Mouse (Mus musculus) right cerebral cortex, postnatal 10 days (tissue): ENCODE measurements around the gene Rora.

ENCODE experiments used
- DNase-seq, 2 experiments: peaks; one replicate each; pipeline ENCODE4 v3.0.0; 2021; ENCODE audit warnings: low spot score in 2 of 2

The Rora gene

DNA sequence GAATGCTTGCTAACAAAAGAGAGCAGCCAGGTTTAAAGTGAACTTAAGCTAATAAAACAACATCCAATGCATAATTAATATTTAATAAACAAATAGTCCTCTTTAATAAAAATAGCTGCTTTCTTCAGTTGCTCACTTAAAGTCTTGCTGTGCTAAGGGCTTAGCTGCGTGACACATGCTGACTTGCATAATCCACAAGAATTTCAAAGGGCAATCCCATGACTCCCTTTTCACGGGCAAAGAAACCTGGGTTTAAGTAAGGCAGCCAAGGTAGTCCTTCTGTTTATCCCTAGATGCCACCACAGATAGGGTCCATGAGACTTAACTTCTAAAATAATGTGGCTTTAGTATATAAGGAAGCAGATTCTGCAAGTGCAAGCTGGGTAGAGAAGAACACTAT is 355.1 kb downstream of the Rora start:
- no peak for DNase-seq

DNA sequence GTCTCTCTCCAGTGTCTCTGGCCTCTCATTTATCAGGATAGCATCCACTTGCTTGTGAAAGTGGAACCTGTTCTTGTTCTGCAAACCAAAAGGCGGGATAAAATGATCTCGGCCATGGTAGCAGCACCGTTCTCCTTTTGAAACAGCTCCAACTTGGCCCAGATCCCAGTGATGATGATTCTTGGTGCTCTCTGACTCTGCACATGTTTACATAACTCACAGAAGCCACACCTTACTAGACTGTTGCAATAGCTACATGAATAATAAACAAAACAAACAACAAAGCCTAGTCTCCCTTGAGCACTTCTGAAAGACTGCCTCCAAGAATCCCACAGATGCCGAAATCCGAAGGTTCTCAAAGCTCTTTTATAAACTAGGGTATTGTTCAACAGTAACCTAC is 357.3 kb downstream of the Rora start:
- no peak for DNase-seq

DNA sequence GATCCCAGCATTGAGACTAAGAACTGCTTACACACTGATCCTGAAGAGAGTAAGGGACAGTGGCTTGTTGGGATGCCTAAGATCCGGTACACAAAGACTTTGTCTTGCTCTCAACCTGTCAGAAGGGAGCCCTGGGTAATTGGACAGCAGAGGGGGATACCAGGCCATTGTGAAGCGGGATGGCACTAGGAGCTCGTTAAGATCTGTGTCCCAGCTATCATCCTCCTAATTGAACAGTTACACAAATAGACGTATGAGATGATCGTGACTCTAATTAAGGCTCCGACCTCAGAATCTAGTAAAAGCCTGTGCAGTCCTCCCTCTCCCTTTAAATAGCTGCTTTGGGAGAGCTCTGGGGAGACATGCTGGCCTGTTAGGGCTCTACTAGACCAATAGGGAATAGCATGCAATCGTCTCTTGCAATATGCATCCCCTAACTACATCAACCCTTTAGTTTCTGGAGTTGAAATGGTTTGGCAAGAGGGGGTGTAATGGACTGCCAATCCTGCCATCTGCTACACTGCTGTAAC is 359.7 kb downstream of the Rora start:
- no peak for DNase-seq

DNA sequence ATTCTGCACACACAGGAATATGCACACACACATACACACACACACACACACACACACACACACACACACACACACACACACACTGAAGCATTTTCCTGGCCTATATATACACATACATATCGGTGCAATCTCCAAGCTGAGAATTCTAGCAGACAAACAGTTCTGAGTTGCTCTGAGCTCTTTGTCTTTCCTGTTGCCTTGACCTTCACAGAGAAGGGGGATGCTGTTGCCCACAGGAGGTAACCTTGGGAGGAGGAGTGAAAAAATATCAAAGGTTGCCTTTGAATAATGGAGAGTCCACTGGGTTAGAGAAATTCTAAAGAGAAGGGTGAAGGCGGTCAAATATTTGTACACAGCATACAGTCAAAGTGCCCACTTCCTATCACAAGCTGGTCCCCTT is 360.6 kb downstream of the Rora start:
- DNase-seq: no peak

DNA sequence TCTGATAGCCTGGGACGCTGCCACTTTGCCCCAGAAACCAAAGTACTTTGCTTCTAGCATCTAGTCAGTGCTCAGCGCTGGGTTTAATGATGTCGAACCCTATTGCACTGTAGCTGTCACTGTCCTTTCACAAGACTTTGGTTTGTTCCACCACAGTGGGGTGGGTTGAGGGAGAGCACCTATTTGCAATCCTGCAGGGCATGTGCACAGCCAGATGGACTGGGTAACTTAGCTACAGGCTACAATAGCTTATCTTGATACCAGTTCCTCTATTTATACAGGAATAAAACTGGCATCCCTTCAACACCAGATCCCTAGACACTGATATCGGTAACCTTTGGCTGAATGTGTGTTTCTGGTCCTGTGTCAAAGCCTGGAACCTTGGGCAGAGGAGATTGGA is 366.8 kb downstream of the Rora start:
- no peak for DNase-seq

DNA sequence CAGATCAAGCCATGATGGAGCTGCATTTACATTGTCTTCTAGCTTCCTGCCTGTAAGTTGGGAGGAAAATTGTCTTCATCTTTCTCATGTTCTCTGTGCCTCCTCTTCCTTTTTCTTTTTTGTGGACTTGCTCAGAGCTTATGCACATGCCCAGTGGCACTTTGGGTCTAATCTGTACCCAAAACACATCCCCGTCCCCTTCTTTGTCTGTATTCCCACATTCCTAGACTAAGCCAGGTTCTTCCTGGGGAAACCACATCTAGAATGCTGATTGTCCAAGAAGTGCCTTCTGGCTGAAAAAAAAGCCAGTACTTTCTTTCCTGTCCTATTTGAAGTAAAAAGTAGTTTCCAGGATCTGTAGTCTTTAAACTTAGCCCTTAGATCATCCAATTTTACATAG is 367.9 kb downstream of the Rora start:
- DNase-seq: peak; percentile 28 to 40

DNA sequence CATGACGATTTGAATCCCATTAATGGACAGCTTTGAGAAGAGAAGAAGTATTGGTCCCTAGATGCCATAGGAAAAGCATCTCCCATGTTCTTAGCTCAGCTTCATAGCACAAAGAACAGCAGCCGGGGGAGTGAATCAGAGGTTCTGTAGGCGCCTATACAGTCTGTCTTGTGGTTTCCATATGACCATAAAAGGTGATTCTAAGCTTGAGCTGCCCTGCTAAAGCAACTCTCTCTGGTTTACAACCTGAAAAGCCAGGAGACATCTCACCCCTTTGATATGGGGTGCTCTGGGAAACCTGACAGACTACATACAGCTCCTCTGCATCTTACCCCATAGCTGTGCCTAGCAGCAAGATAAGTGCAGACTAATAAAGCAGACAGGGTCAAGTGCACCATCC is 369.7 kb downstream of the Rora start:
- no peak for DNase-seq

DNA sequence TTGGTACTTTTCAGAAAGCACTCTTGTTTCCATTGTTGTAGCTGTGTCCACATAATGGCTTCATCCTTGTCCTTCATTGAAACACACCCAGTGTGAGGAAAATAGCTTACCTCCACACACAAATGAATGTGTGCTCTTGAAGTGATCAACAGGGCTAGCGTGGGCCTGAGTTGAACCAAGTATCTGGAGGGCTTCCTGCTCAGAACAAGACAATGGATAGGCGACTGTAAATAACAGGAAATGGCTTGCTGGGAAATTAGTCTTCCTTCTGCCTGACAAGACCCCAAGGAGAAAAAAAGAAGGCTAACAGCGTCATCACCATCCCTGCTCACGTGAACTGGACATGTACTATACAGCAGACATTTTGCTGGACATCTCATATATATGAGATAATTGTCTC is 374.6 kb downstream of the Rora start:
- no peak for DNase-seq

DNA sequence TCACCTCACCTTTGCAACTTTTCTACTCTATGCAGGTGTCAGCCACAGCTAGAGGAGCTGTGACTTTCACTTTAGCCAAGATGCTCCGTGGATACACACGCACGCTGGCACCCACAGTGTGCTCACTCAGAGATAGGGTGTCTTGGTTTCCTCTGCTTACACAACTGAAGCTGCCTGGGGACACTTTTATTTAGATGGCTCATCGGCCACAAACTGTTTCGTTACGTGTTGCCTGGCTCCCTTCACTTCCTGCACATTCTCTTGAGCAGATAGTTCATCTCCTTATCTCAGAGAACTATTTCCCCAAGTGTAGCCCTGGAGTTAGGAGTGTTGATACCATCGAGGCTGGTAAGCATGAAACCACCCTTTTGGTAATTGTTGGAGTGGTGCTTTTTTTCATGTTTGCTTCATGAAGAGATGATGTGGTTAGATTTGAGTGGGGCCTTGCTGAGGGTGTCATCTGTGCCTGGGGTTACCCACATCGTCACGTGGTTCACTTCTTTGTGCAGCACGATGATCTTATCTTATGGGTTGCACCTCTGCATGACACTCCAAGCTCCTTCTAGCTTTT is 380.8 kb downstream of the Rora start:
- DNase-seq: no peak

DNA sequence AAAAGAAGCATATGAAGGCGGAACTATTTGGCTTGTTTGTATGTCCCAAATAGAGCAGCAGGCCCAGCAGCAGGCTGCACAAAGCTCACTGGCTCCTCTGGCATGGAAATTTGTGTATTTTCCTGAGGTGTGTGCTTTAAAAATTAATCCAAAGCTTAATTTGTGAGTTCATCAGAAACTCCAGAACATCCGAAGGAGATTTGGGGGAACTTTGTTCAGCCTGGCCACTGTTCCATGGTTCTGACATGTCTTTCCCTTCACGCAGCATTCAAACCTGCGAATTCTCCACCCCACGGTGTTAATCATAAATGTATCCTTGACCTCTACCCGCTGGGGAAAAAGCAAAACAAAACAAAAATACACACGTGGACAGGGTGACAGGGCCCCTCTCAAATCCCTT is 381.9 kb downstream of the Rora start:
- no peak for DNase-seq

DNA sequence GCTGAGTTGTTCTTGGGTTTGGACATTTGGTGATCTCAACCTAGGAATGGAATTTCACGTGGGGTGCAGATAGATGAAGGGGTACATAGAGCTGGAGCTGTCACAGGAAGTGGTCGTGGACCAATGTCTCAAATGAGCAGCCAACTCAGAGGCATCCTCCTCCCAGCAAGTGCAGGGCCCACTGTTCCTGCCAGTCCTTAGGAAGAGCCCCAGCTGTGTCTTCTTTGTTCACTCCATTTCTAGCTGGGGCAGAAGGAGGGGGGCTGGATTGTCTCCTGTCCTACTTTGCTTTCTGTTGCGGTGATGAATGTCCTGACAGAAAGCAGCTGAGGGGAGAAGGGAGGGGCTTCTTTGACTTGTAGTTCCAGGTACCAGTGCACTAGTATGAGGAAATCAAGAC is 382.7 kb downstream of the Rora start:
- DNase-seq: no peak

DNA sequence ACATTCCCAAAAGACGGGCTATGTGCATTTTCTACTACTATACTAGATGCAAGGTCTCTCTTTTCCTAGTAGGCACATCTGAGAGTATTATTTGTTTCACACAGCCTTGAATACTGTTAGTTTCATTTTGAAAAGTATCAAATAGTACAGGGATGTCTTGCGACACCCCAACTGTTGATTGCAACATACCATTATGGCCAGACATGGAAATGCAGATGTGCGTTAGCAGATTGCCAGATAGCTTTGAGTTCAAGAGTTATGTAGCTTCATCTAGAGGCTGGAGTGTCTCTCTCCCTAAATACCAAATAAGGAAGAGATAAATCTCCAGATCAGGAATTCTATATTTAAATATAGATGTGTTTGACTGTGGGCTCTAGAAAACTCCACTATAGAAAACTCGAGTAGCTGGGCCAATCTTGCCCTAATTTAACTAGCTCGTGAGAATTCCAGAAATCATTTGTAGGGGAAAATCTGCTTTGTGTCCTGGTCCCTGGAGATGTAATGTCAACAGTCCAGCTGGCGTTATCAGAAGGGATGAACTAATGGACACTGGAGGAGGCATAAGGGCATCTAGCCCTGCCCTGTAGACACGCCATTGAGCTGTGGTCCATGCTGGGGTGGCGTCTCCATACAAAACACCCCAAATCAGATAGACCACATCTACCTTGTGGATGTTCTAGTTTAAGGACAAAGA is 390.5 kb downstream of the Rora start:
- DNase-seq: no peak

DNA sequence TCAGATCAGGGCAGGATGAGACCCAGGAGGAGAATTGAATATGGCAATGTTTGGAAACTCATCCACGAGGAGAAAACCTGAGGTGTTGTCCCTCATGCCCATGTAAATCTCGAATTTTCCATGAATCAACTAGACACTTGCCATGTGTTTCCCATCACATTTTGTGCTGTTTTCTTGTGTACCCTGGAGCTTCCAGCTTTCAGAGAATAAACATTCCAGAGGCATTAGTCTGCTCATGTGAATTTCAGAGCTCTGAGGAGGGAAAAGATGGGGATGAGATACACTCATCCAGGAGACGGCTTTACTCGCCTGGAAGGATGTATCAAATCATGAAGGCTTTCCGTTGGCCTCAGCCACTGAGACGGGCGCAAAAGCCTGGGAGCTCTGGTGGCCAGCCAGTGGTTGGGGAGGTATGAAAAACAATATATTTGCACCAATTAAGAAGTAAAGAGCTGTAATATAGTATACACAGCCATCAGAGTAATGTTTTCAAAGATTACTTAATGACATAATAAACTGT is 391.1 kb downstream of the Rora start:
- DNase-seq: no peak

DNA sequence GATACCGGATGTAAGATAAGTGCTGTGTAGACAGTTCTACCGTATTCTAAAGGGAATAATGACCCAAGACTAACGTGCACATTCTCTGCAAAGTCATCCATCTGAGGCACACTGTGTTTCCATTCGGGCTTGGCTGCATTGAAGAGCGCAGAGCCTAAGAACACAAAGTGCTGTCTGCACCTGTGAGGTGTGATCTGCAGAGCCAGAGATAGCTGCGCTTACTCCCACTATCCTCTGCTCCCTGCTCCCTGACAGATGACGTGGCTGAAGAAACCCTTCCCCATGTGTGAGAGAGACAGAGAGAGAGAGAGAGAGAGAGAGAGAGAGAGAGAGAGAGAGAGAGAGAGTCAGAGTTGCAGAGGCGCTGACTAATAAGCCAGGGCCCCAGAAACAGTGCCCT is 392.3 kb downstream of the Rora start:
- DNase-seq: no peak

DNA sequence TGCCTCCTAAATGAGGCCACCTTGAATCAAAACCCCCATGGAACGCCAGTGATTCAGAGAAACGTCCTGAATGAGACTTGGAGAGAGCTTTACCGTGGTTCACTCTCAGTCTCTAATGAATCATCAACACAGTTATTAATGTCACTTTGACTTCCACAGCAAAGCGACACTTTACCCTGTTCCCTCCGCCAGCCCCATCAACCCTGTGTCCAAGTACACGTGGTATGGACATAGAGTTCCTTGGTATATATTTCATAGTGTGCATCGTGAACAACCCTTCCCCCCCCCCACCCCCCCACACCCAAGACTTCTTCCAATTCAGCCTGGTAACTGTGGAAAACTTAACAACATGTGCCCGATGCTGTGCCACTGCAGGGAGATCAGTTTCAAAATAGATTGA is 397.3 kb downstream of the Rora start:
- DNase-seq: no peak

DNA sequence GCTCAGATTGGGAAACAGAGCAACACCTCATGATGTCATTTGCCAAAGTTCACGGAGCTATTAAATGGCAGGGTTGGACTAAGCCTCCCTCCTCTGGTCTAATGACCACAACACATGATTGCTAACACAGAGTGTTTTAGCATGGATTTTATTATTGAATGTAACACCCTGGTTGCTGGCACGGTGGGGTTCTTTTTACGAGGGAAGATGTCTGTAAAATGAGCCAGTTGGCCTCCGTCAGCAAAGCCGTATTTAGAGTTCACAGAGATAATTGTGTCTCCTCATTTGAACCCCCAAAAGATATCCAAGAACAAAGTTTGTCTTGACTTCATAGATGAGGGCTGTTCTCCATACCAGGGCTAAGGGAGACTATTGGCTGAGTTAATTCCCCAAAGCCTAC is 398.3 kb downstream of the Rora start:
- no peak for DNase-seq

DNA sequence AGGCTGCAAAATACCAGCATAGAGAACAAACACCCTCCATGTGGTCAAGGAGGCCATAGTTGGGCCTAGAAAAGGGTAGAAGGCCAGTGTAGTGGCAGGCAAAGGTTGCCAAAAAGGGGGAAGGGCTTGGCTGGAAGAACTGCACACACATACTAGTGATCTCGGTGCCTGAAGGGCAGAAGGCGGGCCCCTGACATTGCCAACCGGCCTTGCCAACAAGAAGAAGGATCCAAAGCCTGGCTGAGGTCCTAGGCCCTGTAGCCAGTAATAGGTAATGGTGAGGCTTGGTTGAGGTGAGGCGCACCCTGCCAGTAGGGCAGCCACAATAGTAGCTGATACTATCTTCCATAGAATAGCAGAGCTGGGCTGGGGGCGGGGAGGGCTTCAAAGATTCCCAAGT is 401.7 kb downstream of the Rora start:
- DNase-seq: no peak

DNA sequence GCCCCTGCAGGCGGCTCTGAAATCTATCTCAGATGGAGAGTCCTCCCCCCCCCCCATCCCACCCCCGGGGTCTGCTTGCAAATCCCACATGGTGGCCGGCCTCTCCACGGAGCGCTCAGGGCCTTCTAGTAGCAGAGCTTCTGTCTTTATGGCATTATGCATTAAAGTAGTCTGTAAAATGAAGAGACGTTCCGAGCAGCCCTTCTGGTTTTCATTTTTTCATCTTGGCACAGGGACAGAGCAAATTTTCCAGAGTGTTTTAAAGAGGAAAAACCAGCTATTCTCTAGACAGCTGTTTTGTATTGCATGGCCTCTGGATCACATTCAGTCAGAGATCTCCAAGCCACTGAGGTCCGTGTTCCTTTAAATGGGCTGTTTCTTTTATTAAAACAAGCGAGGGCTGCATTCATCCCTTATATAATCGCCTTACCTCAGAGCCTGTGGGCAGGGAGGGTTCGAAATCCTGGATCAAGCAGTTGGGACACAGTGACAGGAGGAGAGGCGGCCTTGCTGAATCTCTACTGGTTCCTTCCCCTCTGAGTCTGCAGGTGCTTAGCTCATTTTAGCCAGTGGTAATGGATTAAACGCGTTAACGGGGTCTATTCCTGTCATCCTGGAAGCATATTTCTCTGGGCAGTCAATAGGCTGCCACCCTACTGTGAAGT is 417.7 kb downstream of the Rora start:
- DNase-seq: no peak

DNA sequence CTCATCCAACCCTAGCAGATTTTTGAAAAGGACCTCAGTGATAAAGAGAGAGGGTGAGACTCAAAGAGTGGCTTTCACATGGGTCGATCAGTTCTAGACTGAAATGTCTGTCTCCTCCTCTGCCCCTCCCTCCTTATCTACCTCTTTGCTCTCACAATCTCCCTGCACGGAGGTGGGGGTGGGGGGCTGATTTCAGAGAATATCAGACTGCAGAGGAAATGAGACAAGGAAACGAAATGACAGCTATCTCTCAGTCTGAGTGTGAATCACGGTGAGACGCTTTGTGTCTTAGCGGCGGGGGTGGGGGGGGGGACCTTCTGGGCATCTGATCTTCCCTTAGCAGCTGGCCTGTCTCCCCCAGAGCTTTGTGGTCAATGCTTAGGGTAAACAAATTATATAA is 419.7 kb downstream of the Rora start:
- no peak for DNase-seq

DNA sequence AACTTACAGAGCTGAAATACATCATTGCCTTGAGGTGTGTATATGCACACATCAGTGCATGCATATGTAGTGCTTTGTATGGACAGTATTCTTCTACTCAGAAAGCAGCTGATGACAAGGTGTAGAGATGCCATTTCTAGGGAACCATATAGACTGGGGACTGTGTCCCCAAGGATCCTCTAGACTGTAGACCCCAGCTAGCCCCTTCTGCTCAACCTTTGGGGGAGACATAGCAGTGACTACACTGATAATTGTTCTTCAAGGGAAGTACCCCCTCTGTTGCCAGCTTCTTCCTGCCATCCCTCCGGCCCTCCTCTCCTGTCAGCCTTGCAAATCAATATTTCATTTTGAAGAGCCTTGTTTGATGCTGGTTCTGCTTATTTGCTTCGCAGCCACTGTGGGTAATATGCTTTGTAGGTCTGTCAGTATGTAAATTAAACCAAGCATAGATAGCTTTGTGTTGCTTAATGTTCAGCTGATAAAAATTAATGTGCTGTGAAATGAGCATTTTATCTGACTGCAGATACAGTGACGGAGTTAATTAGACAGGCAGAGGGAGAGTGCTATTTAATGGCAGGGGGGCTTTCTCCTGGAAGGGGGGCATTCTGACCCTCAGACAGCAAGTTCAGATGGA is 430.6 kb downstream of the Rora start:
- DNase-seq: no peak

DNA sequence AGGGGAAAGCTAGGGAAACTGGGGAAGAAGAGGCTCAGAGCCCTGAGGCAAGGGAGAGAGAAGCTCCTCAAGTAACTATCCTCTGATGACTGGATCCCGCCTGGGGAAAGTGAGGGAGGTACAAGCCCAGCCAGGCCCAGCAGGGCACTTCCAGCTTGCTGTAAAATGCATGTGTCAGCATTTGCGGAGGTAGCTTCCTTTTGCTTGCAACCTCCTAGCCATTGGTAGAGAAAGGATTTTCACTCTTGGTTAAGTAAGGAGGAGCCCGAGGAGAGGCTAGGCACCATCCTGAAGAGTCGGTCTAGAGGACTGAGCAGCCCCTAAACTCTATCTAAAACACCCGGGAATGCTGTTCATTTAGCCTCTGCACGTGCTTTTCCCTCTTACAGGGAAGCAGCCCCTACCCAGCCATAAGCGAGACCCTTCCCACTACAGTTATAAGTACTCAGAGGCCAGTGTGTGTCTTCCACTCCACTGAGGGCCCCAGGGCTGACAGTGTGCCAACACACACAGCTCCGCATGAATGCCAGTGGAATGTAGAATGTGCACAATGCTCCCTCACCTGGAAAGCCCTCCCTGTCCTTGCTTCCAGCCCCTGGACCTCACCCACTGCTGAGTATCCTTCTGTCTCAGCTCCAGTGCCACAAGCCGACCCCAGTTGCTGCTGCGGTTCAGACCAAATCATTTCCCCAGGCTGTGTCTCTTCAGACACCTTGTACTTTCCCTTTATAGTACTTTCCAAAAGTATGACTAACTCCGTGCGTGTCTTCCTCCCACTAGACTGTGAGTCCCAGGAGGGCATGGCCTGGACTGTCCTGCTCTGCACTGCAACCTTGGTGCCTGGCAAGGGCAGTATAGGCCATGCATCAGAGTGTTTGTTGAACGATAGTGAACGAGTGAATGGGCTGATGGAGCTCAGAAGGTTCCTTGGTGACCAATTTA is 431.4 kb downstream of the Rora start:
- DNase-seq: no peak
